Mouse (Mus musculus) gastrocnemius, postnatal 4 days (tissue): Measurements from ENCODE around the gene 1810049J17Rik. TPM values are rescaled to one million over a fixed set of nuclear protein-coding genes. Genes with fewer than 3 reads are reported as not detected.

Source experiments
- DNase-seq, 2 experiments: peaks; one replicate each; pipeline ENCODE4 v3.0.0; 2021 to 2022; ENCODE audit warnings: low spot score in 2 of 2, mixed read lengths in 2 of 2
- total RNA-seq, 2 experiments: library from RNA; stranded (reverse); gene quantifications; 2 replicates each; pipeline ENCODE4 v1.2.3; 2021

The 1810049J17Rik gene
- total RNA-seq, 2 experiments from 2014 or later: 1.4 TPM; not detected in 1

- no peak for DNase-seq
Measured at GRCm38 (mm10) chr15:12313255-12313654, 8.4 kb downstream of the 1810049J17Rik start.

GRCm38 (mm10) chr15:12311465-12311864, 10.2 kb downstream of the 1810049J17Rik start:
- no peak for DNase-seq

GRCm38 (mm10) chr15:12310676-12311075, 11.0 kb downstream of the 1810049J17Rik start:
- DNase-seq: no peak

- no peak for DNase-seq
Measured at GRCm38 (mm10) chr15:12308539-12308938, 13.2 kb downstream of the 1810049J17Rik start.

GRCm38 (mm10) chr15:12307114-12307513, 14.6 kb downstream of the 1810049J17Rik start:
- no peak for DNase-seq

- DNase-seq: peak in 1 of 2 experiments; percentile 19
Measured at GRCm38 (mm10) chr15:12306188-12307071, 15.3 kb downstream of the 1810049J17Rik start.

GRCm38 (mm10) chr15:12301771-12302170, 19.9 kb downstream of the 1810049J17Rik start:
- DNase-seq: no peak

GRCm38 (mm10) chr15:12298231-12298737, 23.4 kb downstream of the 1810049J17Rik start:
- no peak for DNase-seq

- no peak for DNase-seq
Measured at GRCm38 (mm10) chr15:12296228-12296627, 25.5 kb downstream of the 1810049J17Rik start.

GRCm38 (mm10) chr15:12291757-12292156, 29.9 kb downstream of the 1810049J17Rik start:
- DNase-seq: no peak

GRCm38 (mm10) chr15:12290330-12290729, 31.4 kb downstream of the 1810049J17Rik start:
- DNase-seq: no peak

- DNase-seq: no peak
Measured at GRCm38 (mm10) chr15:12285535-12285809, 36.2 kb downstream of the 1810049J17Rik start.

GRCm38 (mm10) chr15:12284794-12285534, 36.7 kb downstream of the 1810049J17Rik start:
- no peak for DNase-seq

GRCm38 (mm10) chr15:12279816-12280215, 41.9 kb downstream of the 1810049J17Rik start:
- DNase-seq: no peak

- no peak for DNase-seq
Measured at GRCm38 (mm10) chr15:12275091-12275623, 46.5 kb downstream of the 1810049J17Rik start.

GRCm38 (mm10) chr15:12274053-12274769, 47.5 kb downstream of the 1810049J17Rik start:
- no peak for DNase-seq

GRCm38 (mm10) chr15:12273325-12274052, 48.2 kb downstream of the 1810049J17Rik start:
- no peak for DNase-seq
